Mouse (Mus musculus): ENCODE measurements around the gene Bco2. TPM values are rescaled to one million over a fixed set of nuclear protein-coding genes. Genes with fewer than 3 reads are reported as not detected.

The Bco2 gene
- polyA plus RNA-seq, 1 experiment: 4.3 TPM

GRCm38 (mm10) chr9:50540170-50540569 lies 14.8 kb downstream of the Bco2 start:
- Histone ChIP-seq H3K4me1 (ENCODE audit: control insufficient read depth, insufficient read depth, low read length) (no peaks in the 10 kb centered on the region; the same call in 1 of the 2 replicates), H3K4me3 (ENCODE audit: insufficient read depth, low read length) (no peak overlapping the region), H3K27ac (ENCODE audit: insufficient read depth, low read length) (0 out of 2 replicates have a peak overlapping the region, but pooled peaks have one; percentile 25)
- TF ChIP-seq CTCF (IDR thresholded peaks at IDR 0.05; ENCODE audit: extremely low read depth, insufficient read depth, low read length): no peak
- no peak for TF ChIP-seq POLR2A (IDR thresholded peaks at IDR 0.05; ENCODE audit: extremely low read depth, insufficient read depth, low read length)

- Histone ChIP-seq H3K4me3 (ENCODE audit: insufficient read depth, low read length) (no peak overlapping the region), H3K27ac (ENCODE audit: insufficient read depth, low read length) (no peak overlapping the region), H3K4me1 (ENCODE audit: control insufficient read depth, insufficient read depth, low read length) (no peaks in the 10 kb centered on the region; the same call in 1 of the 2 replicates)
- TF ChIP-seq POLR2A (IDR thresholded peaks at IDR 0.05; ENCODE audit: extremely low read depth, insufficient read depth, low read length): no peak
- TF ChIP-seq CTCF (IDR thresholded peaks at IDR 0.05; ENCODE audit: extremely low read depth, insufficient read depth, low read length): no peak
Observed at GRCm38 (mm10) chr9:50537295-50537694, 17.7 kb downstream of the Bco2 start.

- no peak overlapping the region for H3K4me3 ChIP-seq (ENCODE audit: insufficient read depth, low read length)
- H3K27ac ChIP-seq (ENCODE audit: insufficient read depth, low read length): no peak overlapping the region
- no peaks in the 10 kb centered on the region; the same call in 1 of the 2 replicates for H3K4me1 ChIP-seq (ENCODE audit: control insufficient read depth, insufficient read depth, low read length)
- TF ChIP-seq CTCF (IDR thresholded peaks at IDR 0.05; ENCODE audit: extremely low read depth, insufficient read depth, low read length) (no peak), POLR2A (IDR thresholded peaks at IDR 0.05; ENCODE audit: extremely low read depth, insufficient read depth, low read length) (no peak)
Observed at GRCm38 (mm10) chr9:50536603-50537135, 18.3 kb downstream of the Bco2 start.

GRCm38 (mm10) chr9:50535930-50536329 lies 19.1 kb downstream of the Bco2 start:
- Histone ChIP-seq H3K4me1 (ENCODE audit: control insufficient read depth, insufficient read depth, low read length) (no peaks in the 10 kb centered on the region; the same call in 1 of the 2 replicates), H3K4me3 (ENCODE audit: insufficient read depth, low read length) (no peak overlapping the region), H3K27ac (ENCODE audit: insufficient read depth, low read length) (no peak overlapping the region)
- TF ChIP-seq POLR2A (IDR thresholded peaks at IDR 0.05; ENCODE audit: extremely low read depth, insufficient read depth, low read length) (no peak), CTCF (IDR thresholded peaks at IDR 0.05; ENCODE audit: extremely low read depth, insufficient read depth, low read length) (no peak)

GRCm38 (mm10) chr9:50533791-50534190 lies 21.2 kb downstream of the Bco2 start:
- Histone ChIP-seq H3K27ac (ENCODE audit: insufficient read depth, low read length) (no peak overlapping the region), H3K4me3 (ENCODE audit: insufficient read depth, low read length) (no peak overlapping the region)
- TF ChIP-seq POLR2A (IDR thresholded peaks at IDR 0.05; ENCODE audit: extremely low read depth, insufficient read depth, low read length): no peak

GRCm38 (mm10) chr9:50533328-50533727 lies 21.7 kb downstream of the Bco2 start:
- Histone ChIP-seq H3K4me1 (ENCODE audit: control insufficient read depth, insufficient read depth, low read length) (no peaks in the 10 kb centered on the region), H3K27ac (ENCODE audit: insufficient read depth, low read length) (no peak overlapping the region), H3K4me3 (ENCODE audit: insufficient read depth, low read length) (no peak overlapping the region)
- TF ChIP-seq CTCF (IDR thresholded peaks at IDR 0.05; ENCODE audit: extremely low read depth, insufficient read depth, low read length): no peak
- no peak for TF ChIP-seq POLR2A (IDR thresholded peaks at IDR 0.05; ENCODE audit: extremely low read depth, insufficient read depth, low read length)

More at GRCm38 (mm10) chr9:50533791-50534190, 21.2 kb downstream of the Bco2 start:
- no peaks in the 10 kb centered on the region for H3K4me1 ChIP-seq (ENCODE audit: control insufficient read depth, insufficient read depth, low read length)

- H3K4me3 ChIP-seq (ENCODE audit: insufficient read depth, low read length): no peak overlapping the region
- TF ChIP-seq POLR2A (IDR thresholded peaks at IDR 0.05; ENCODE audit: extremely low read depth, insufficient read depth, low read length): no peak
- TF ChIP-seq CTCF (IDR thresholded peaks at IDR 0.05; ENCODE audit: extremely low read depth, insufficient read depth, low read length): peak; percentile 40; the same call in 1 of the 2 replicates
- H3K27ac ChIP-seq (ENCODE audit: insufficient read depth, low read length): no peak overlapping the region
- H3K4me1 ChIP-seq (ENCODE audit: control insufficient read depth, insufficient read depth, low read length): no peaks in the 10 kb centered on the region
Observed at GRCm38 (mm10) chr9:50530890-50531289, 24.1 kb downstream of the Bco2 start.

- Histone ChIP-seq H3K4me3 (ENCODE audit: insufficient read depth, low read length) (peak within 1 kb of the TSS; percentile 54), H3K4me1 (ENCODE audit: control insufficient read depth, insufficient read depth, low read length) (no peaks in the 10 kb centered on the region), H3K27ac (ENCODE audit: insufficient read depth, low read length) (peak within 1 kb of the TSS; percentile 63; the same call in 1 of the 2 replicates)
- peak; percentile 80 for TF ChIP-seq CTCF (IDR thresholded peaks at IDR 0.05; ENCODE audit: extremely low read depth, insufficient read depth, low read length)
- peak; percentile 75 for TF ChIP-seq POLR2A (IDR thresholded peaks at IDR 0.05; ENCODE audit: extremely low read depth, insufficient read depth, low read length)
Observed at GRCm38 (mm10) chr9:50528293-50528892, 26.6 kb downstream of the Bco2 start, which contains the start of gene Pts. Pts (minus strand) TSS chr9:50528724.

- Histone ChIP-seq H3K4me1 (ENCODE audit: control insufficient read depth, insufficient read depth, low read length) (no peaks in the 10 kb centered on the region), H3K27ac (ENCODE audit: insufficient read depth, low read length) (no peak overlapping the region), H3K4me3 (ENCODE audit: insufficient read depth, low read length) (peak overlapping the region; percentile 54)
- no peak for TF ChIP-seq POLR2A (IDR thresholded peaks at IDR 0.05; ENCODE audit: extremely low read depth, insufficient read depth, low read length)
- TF ChIP-seq CTCF (IDR thresholded peaks at IDR 0.05; ENCODE audit: extremely low read depth, insufficient read depth, low read length): no peak
Observed at GRCm38 (mm10) chr9:50527860-50528259, 27.1 kb downstream of the Bco2 start.

GRCm38 (mm10) chr9:50525585-50525984 lies 29.4 kb downstream of the Bco2 start:
- Histone ChIP-seq H3K4me3 (ENCODE audit: insufficient read depth, low read length) (no peak overlapping the region), H3K27ac (ENCODE audit: insufficient read depth, low read length) (no peak overlapping the region)
- TF ChIP-seq CTCF (IDR thresholded peaks at IDR 0.05; ENCODE audit: extremely low read depth, insufficient read depth, low read length) (no peak), POLR2A (IDR thresholded peaks at IDR 0.05; ENCODE audit: extremely low read depth, insufficient read depth, low read length) (no peak)

More at GRCm38 (mm10) chr9:50525585-50525984, 29.4 kb downstream of the Bco2 start:
- H3K4me1 ChIP-seq (ENCODE audit: control insufficient read depth, insufficient read depth, low read length): 0 out of 2 replicates have a peak, but pooled peaks cover 2% of the 10 kb centered on the region
